In genomic region chr9:110366746-110367145, GRCm38 (mm10) we compare ENCODE assay signal across 20 mouse cellular contexts. TPM values are rescaled to one million over a fixed set of nuclear protein-coding genes. Genes with fewer than 3 reads are reported as not detected.
A peak's percentile ranks its signal among the peaks of the same experiment; 100 is the strongest.
DNase-seq lines count a peak whose midpoint lies in the region; ATAC-seq lines count a peak whose summit lies in the region.
"Had no signal": no experiment of that assay in that cellular context is flagged by ENCODE, and none has a peak within 500 bp of the region (broad histone marks: within the 10 kb centered on the region; RNA-seq: fewer than 3 reads in every experiment).

No protein-coding gene starts in this region.

- no peak for DNase-seq in heart, adult 8-10 months (ENCODE audit: low spot score)
- DNase-seq in ovary, adult 18-20 months (ENCODE audit: low spot score): peak; percentile 80
- no peak for DNase-seq in ovary, postnatal 14 days (ENCODE audit: low spot score)
- peak; percentile 55 for DNase-seq in adrenal gland, postnatal 25 days
- DNase-seq in mesoderm, embryonic 11.5 days (ENCODE audit: low read depth, low spot score): peak; percentile 3
- no peak for DNase-seq in layer of hippocampus, postnatal 14 days (ENCODE audit: low spot score in 2 of 2)
- no peak for DNase-seq in left cerebral cortex, postnatal 36 days (ENCODE audit: low spot score in 2 of 2)
- DNase-seq: gastrocnemius, postnatal 14 days; kidney, adult 11 months; layer of hippocampus, postnatal 36 days; lung, embryonic 14.5 days; right cerebral cortex, postnatal 25 days had no signal

- H3K4me1 ChIP-seq in heart, embryonic 12.5 days (replicated peaks): no peaks in the 10 kb centered on the region; the same call in 1 of the 2 replicates
- H3K4me1 ChIP-seq: hindbrain, embryonic 10.5 days; limb, embryonic 13.5 days; neural tube, embryonic 13.5 days; stomach, embryonic 15.5 days had no signal

- no peak overlapping the region for H3K4me3 ChIP-seq in heart, embryonic 12.5 days
- H3K4me3 ChIP-seq: forebrain, embryonic 12.5 days; hindbrain, embryonic 10.5 days; limb, embryonic 13.5 days; neural tube, embryonic 13.5 days; stomach, embryonic 15.5 days had no signal

- H3K9me3 ChIP-seq in heart, embryonic 12.5 days (replicated peaks): no peaks in the 10 kb centered on the region
- H3K9me3 ChIP-seq: forebrain, embryonic 12.5 days; hindbrain, embryonic 10.5 days; limb, embryonic 13.5 days; neural tube, embryonic 13.5 days; stomach, embryonic 15.5 days had no signal

- peak; percentile 30; the same call in 1 of the 2 replicates for ATAC-seq in heart, embryonic 12.5 days (ENCODE audit: insufficient number of reproducible peaks, low FRiP score)

- H3K36me3 ChIP-seq in heart, embryonic 12.5 days: peaks cover 24% of the 10 kb centered on the region
- H3K36me3 ChIP-seq: stomach, embryonic 15.5 days had no signal

- H3K27me3 ChIP-seq in heart, embryonic 12.5 days (replicated peaks): no peaks in the 10 kb centered on the region
- H3K27me3 ChIP-seq: forebrain, embryonic 12.5 days; limb, embryonic 13.5 days; neural tube, embryonic 13.5 days; stomach, embryonic 15.5 days had no signal

- H3K27ac ChIP-seq in heart, embryonic 12.5 days (ENCODE audit: poor library complexity, severe bottlenecking): no peak overlapping the region
- H3K27ac ChIP-seq: forebrain, embryonic 12.5 days; hindbrain, embryonic 10.5 days; limb, embryonic 13.5 days; neural tube, embryonic 13.5 days; stomach, embryonic 15.5 days had no signal

- intact Hi-C loops in left cerebral cortex, postnatal 36 days (cut with DNase I): no loop called here

- no peak overlapping the region for H3K4me2 ChIP-seq in heart, embryonic 12.5 days
- H3K4me2 ChIP-seq: forebrain, embryonic 12.5 days; limb, embryonic 13.5 days; lung, embryonic 14.5 days; midbrain, embryonic 11.5 days; neural tube, embryonic 13.5 days; stomach, embryonic 15.5 days had no signal

- WGBS in heart, embryonic 12.5 days: 48% methylated on average over 5 of the region's 5 CpGs

- no peak overlapping the region for H3K9ac ChIP-seq in heart, embryonic 12.5 days
- H3K9ac ChIP-seq: forebrain, embryonic 12.5 days; limb, embryonic 13.5 days; lung, embryonic 14.5 days; neural tube, embryonic 13.5 days; stomach, embryonic 15.5 days had no signal

RNA-seq across cellular contexts. Expression of gene Scap, which starts 33.7 kb away (rescaled TPM):
- polyA plus RNA-seq in heart, embryonic 12.5 days (2016; fragmentation: Nextera tagmentation; extraction: Ambion mirVana): 22.2 and 23.9 TPM in 2 replicates
- 10 to 100 TPM; 23.7 to 34.9 (median 29.3) TPM for total RNA-seq in heart, adult 8-10 months (2022)
- 92.5 and 151 TPM in 2 replicates for total RNA-seq in adrenal gland, postnatal 25 days (2021)
- total RNA-seq in layer of hippocampus, postnatal 14 days (2021): 10 to 100 TPM; 91.7 to 93.1 TPM
- 100 to 1,000 TPM in 1 of 2 experiments, 10 to 100 TPM in 1; 97.2 to 100 TPM for total RNA-seq in left cerebral cortex, postnatal 36 days (2021)

RNA-seq across cellular contexts. Expression of gene Ptpn23, which starts 41.3 kb away (rescaled TPM):
- polyA plus RNA-seq in heart, embryonic 12.5 days (2016; fragmentation: Nextera tagmentation; extraction: Ambion mirVana): 13.6 and 14.0 TPM in 2 replicates
- total RNA-seq in heart, adult 8-10 months (2022): 10 to 100 TPM; 12.9 to 17.1 (median 14.5) TPM
- total RNA-seq in adrenal gland, postnatal 25 days (2021): 72.2 and 89.7 TPM in 2 replicates
- total RNA-seq in layer of hippocampus, postnatal 14 days (2021): 10 to 100 TPM; 47.8 to 49.2 TPM
- 10 to 100 TPM; 48.5 to 65.7 TPM for total RNA-seq in left cerebral cortex, postnatal 36 days (2021)

RNA-seq across cellular contexts. Expression of gene Ngp, which starts 52.8 kb away (rescaled TPM):
- polyA plus RNA-seq in heart, embryonic 12.5 days (2016; fragmentation: Nextera tagmentation; extraction: Ambion mirVana): 0.26 and 0.65 TPM in 2 replicates
- total RNA-seq in heart, adult 8-10 months (2022): 1 to 10 TPM in 1 of 4 experiments, not detected in 3; 3.0 TPM
- not detected in 2 replicates for total RNA-seq in adrenal gland, postnatal 25 days (2021)
- total RNA-seq in layer of hippocampus, postnatal 14 days (2021): not detected
- total RNA-seq in left cerebral cortex, postnatal 36 days (2021): under 1 TPM in 1 of 2 experiments, not detected in 1; 0.34 TPM
- total RNA-seq: layer of hippocampus, postnatal 36 days had no signal
- polyA plus RNA-seq: hindbrain, embryonic 10.5 days; urinary bladder, adult 2 months had no signal

Comparison
In these comparisons a context has a peak if more than half of its experiments do, and no peak if none do; other contexts are left out.
1. DNase-seq: peak in ovary, adult 18-20 months (single experiment), adrenal gland, postnatal 25 days (single experiment) and mesoderm, embryonic 11.5 days (single experiment); none in heart, adult 8-10 months (single experiment), ovary, postnatal 14 days (single experiment), layer of hippocampus, postnatal 14 days (0 of 2) and left cerebral cortex, postnatal 36 days (0 of 2).